Mouse (Mus musculus) hindbrain, embryonic 14.5 days (tissue): ENCODE data around the gene Arhgef19. TPM values are rescaled to one million over a fixed set of nuclear protein-coding genes. Genes with fewer than 3 reads are reported as not detected.

ENCODE experiments used
- ATAC-seq: fragments of 200-750 bp; cut with Nextera tagmentation; 2 replicates; pipeline ENCODE4 v1.8.0; 2017; ENCODE audit warnings: moderate number of reproducible peaks, mild to moderate bottlenecking, moderate TSS enrichment, moderate library complexity; ENCODE audit not compliant: low FRiP score
- DNase-seq: peaks from one replicate; pipeline ENCODE4 v3.0.0-alpha.2; 2015; ENCODE audit warnings: low spot score
- H3K27ac ChIP-seq: fragments of 300-500 bp; sonication (generic); 2 replicates; pipeline ENCODE4 v1.5.1; 2014; ENCODE audit warnings: mild to moderate bottlenecking, moderate library complexity
- H3K27me3 ChIP-seq: fragments of 300-500 bp; sonication (generic); 2 replicates; pipeline ENCODE4 v1.6.1; 2014; ENCODE audit warnings: mild to moderate bottlenecking, low read length, mixed read lengths; ENCODE audit not compliant: control insufficient read depth, insufficient read depth
- H3K36me3 ChIP-seq: fragments of 300-500 bp; sonication (generic); replicated peaks from 2 replicates; pipeline ENCODE4 v1.6.1; 2014; ENCODE audit not compliant: control insufficient read depth, insufficient read depth
- H3K4me1 ChIP-seq: fragments of 300-500 bp; sonication (generic); replicated peaks from 2 replicates; pipeline ENCODE4 v1.6.1; 2014; ENCODE audit warnings: antibody characterized with exemption, low read length, mixed read lengths; ENCODE audit not compliant: control insufficient read depth, insufficient read depth
- H3K4me2 ChIP-seq: fragments of 300-500 bp; sonication (generic); replicated peaks from 2 replicates; pipeline ENCODE4 v1.6.1; 2014; ENCODE audit warnings: mild to moderate bottlenecking, moderate library complexity
- H3K4me3 ChIP-seq: fragments of 300-500 bp; sonication (generic); replicated peaks from 2 replicates; pipeline ENCODE4 v1.5.1; 2014; ENCODE audit warnings: mild to moderate bottlenecking, low read length
- H3K9ac ChIP-seq: fragments of 300-500 bp; sonication (generic); 2 replicates; pipeline ENCODE4 v1.6.1; 2014
- H3K9me3 ChIP-seq: fragments of 300-500 bp; sonication (generic); 2 replicates; pipeline ENCODE4 v1.6.1; 2016; ENCODE audit warnings: low read length; ENCODE audit not compliant: control insufficient read depth
- WGBS: fragments of 180-500 bp; shearing (Covaris S2); extraction: QIAGEN DNeasy Blood & Tissue Kit; methylation state at CpG from one replicate; pipeline ENCODE4 v1.1.7; 2014; 5-methylcytosine and 5-hydroxymethylcytosine counted together
- polyA plus RNA-seq: library from polyadenylated mRNA; unstranded; fragments of >200 nt; fragmentation: Nextera tagmentation; extraction: Ambion mirVana; gene quantifications from 2 replicates; pipeline ENCODE4 v1.2.1, GENCODE M21; 2014

Arhgef19 gene
- polyA plus RNA-seq, 1 experiment from 2014 or later, result 0.78 TPM

GRCm38 (mm10) chr4:141254234-141254633 is 14.9 kb downstream of the Arhgef19 start:
- Histone ChIP-seq H3K4me3 (no peak overlapping the region), H3K36me3 (no peaks in the 10 kb centered on the region), H3K4me1 (no peaks in the 10 kb centered on the region), H3K9me3 (no peaks in the 10 kb centered on the region), H3K9ac (no peak overlapping the region), H3K4me2 (no peak overlapping the region), H3K27me3 (peaks cover 7% of the 10 kb centered on the region), H3K27ac (no peak overlapping the region)
- 66% methylated on average over 16 of the region's 16 CpGs for WGBS
- DNase-seq (no peak), ATAC-seq (no peak)

- no peak for ATAC-seq
- no peak for DNase-seq
- no peak overlapping the region for H3K4me3 ChIP-seq
- no peak overlapping the region for H3K27ac ChIP-seq
- H3K9ac ChIP-seq, result no peak overlapping the region
- no peaks in the 10 kb centered on the region for H3K9me3 ChIP-seq
- no peaks in the 10 kb centered on the region for H3K27me3 ChIP-seq
- H3K4me1 ChIP-seq, result no peaks in the 10 kb centered on the region
- H3K4me2 ChIP-seq, result no peak overlapping the region
- no peaks in the 10 kb centered on the region for H3K36me3 ChIP-seq
- WGBS, result 72% methylated on average over 5 of the region's 5 CpGs
Observed at GRCm38 (mm10) chr4:141257440-141257839, 18.1 kb downstream of the Arhgef19 start.

- no peak overlapping the region for H3K4me2 ChIP-seq
- no peak for ATAC-seq
Observed at GRCm38 (mm10) chr4:141259413-141259812, 20.1 kb downstream of the Arhgef19 start.

GRCm38 (mm10) chr4:141260007-141260723 is 20.9 kb downstream of the Arhgef19 start:
- Histone ChIP-seq H3K27ac (no peak overlapping the region), H3K9ac (no peak overlapping the region), H3K36me3 (no peaks in the 10 kb centered on the region), H3K4me2 (peak overlapping the region; percentile 12; the same call in 1 of the 2 replicates), H3K27me3 (no peaks in the 10 kb centered on the region), H3K4me1 (no peaks in the 10 kb centered on the region), H3K9me3 (no peaks in the 10 kb centered on the region), H3K4me3 (no peak overlapping the region)
- ATAC-seq (no peak), DNase-seq (no peak)
- WGBS, result 57% methylated on average over 16 of the region's 16 CpGs

More at GRCm38 (mm10) chr4:141259413-141259812, 20.1 kb downstream of the Arhgef19 start:
- H3K9ac ChIP-seq, result no peak overlapping the region
- H3K27ac ChIP-seq, result no peak overlapping the region
- no peaks in the 10 kb centered on the region for H3K36me3 ChIP-seq
- no peak overlapping the region for H3K4me3 ChIP-seq
- H3K4me1 ChIP-seq, result no peaks in the 10 kb centered on the region
- H3K27me3 ChIP-seq, result no peaks in the 10 kb centered on the region
- H3K9me3 ChIP-seq, result no peaks in the 10 kb centered on the region
- DNase-seq, result no peak
- 80% methylated on average over 12 of the region's 12 CpGs for WGBS

- no peaks in the 10 kb centered on the region for H3K36me3 ChIP-seq
- WGBS, result 84% methylated on average over 10 of the region's 10 CpGs
- DNase-seq (no peak), ATAC-seq (no peak)
- H3K27me3 ChIP-seq, result no peaks in the 10 kb centered on the region
- H3K4me2 ChIP-seq, result no peak overlapping the region
- H3K9ac ChIP-seq, result no peak overlapping the region
- H3K27ac ChIP-seq, result no peak overlapping the region
- no peak overlapping the region for H3K4me3 ChIP-seq
- H3K4me1 ChIP-seq, result no peaks in the 10 kb centered on the region
- no peaks in the 10 kb centered on the region for H3K9me3 ChIP-seq
Observed at GRCm38 (mm10) chr4:141262906-141263637, 23.8 kb downstream of the Arhgef19 start.

GRCm38 (mm10) chr4:141265979-141266637 is 26.8 kb downstream of the Arhgef19 start:
- ATAC-seq, result no peak
- Histone ChIP-seq H3K4me3 (no peak overlapping the region), H3K9me3 (no peaks in the 10 kb centered on the region), H3K4me1 (no peaks in the 10 kb centered on the region), H3K36me3 (no peaks in the 10 kb centered on the region), H3K27ac (no peak overlapping the region), H3K4me2 (no peak overlapping the region), H3K9ac (no peak overlapping the region), H3K27me3 (no peaks in the 10 kb centered on the region)
- WGBS, result 93% methylated on average over 3 of the region's 3 CpGs
- DNase-seq, result no peak

GRCm38 (mm10) chr4:141267250-141267649 is 28.0 kb downstream of the Arhgef19 start:
- Histone ChIP-seq H3K4me2 (no peak overlapping the region), H3K4me1 (no peaks in the 10 kb centered on the region), H3K9me3 (no peaks in the 10 kb centered on the region), H3K36me3 (no peaks in the 10 kb centered on the region), H3K9ac (no peak overlapping the region), H3K27ac (no peak overlapping the region), H3K4me3 (no peak overlapping the region), H3K27me3 (no peaks in the 10 kb centered on the region)
- DNase-seq (no peak), ATAC-seq (no peak)
- 79% methylated on average over 3 of the region's 3 CpGs for WGBS

GRCm38 (mm10) chr4:141267837-141268236 is 28.5 kb downstream of the Arhgef19 start:
- WGBS, result 46% methylated on average over 9 of the region's 9 CpGs
- no peaks in the 10 kb centered on the region for H3K9me3 ChIP-seq
- no peak overlapping the region for H3K27ac ChIP-seq
- ATAC-seq, result no peak
- H3K36me3 ChIP-seq, result no peaks in the 10 kb centered on the region
- no peaks in the 10 kb centered on the region for H3K27me3 ChIP-seq
- H3K4me3 ChIP-seq, result no peak overlapping the region
- H3K4me2 ChIP-seq, result no peak overlapping the region
- no peak overlapping the region for H3K9ac ChIP-seq
- peak; percentile 62 for DNase-seq
- no peaks in the 10 kb centered on the region for H3K4me1 ChIP-seq

GRCm38 (mm10) chr4:141268350-141268749 is 29.1 kb downstream of the Arhgef19 start:
- Histone ChIP-seq H3K9me3 (no peaks in the 10 kb centered on the region), H3K9ac (no peak overlapping the region), H3K4me1 (no peaks in the 10 kb centered on the region), H3K36me3 (no peaks in the 10 kb centered on the region), H3K27ac (no peak overlapping the region), H3K27me3 (no peaks in the 10 kb centered on the region), H3K4me2 (no peak overlapping the region), H3K4me3 (no peak overlapping the region)
- DNase-seq, result no peak
- 90% methylated on average over 4 of the region's 4 CpGs for WGBS
- ATAC-seq, result no peak
